ENCODE assay signal across 10 mouse cellular contexts in the genomic region with DNA sequence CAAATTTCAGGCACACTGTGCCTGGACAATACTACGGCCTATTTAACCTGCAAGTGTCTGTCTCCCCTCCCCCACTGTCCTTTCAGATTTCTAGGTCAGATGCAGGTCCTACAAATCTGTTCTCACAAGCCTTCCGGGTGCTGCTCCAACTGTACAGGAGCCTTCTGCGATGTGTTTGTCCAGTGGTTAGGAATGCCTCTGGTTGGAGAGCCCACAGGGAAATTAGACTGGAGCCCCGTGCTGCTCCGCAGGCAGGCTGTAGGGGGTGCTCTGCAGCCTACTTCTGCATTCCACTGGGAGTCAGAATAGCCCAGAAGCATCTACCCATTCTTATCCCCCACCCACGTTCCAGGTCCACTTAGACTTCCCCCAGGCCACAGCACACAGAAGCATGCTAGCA.
DNase-seq lines count a peak whose midpoint lies in the region; ATAC-seq lines count a peak whose summit lies in the region.
"Had no signal": no experiment of that assay in that cellular context is flagged by ENCODE, and none has a peak within 500 bp of the region (broad histone marks: within the 10 kb centered on the region; RNA-seq: fewer than 3 reads in every experiment).

No protein-coding gene starts in this region.

- no peaks in the 10 kb centered on the region for H3K9me3 ChIP-seq in liver, embryonic 12.5 days (replicated peaks)
- H3K9me3 ChIP-seq in limb, embryonic 11.5 days (ENCODE audit: control insufficient read depth, low read length), result no peaks in the 10 kb centered on the region
- H3K9me3 ChIP-seq: limb, embryonic 13.5 days had no signal

- 65% methylated on average over 6 of the region's 6 CpGs for WGBS in liver, embryonic 12.5 days (ENCODE audit: insufficient replicate concordance)
- whole genome bisulfite sequencing in limb, embryonic 11.5 days, result 75% methylated on average over 6 of the region's 6 CpGs

- no peak overlapping the region for H3K27ac ChIP-seq in liver, embryonic 12.5 days
- H3K27ac ChIP-seq in limb, embryonic 11.5 days (replicated peaks; ENCODE audit: low read depth, low read length), result no peak overlapping the region
- H3K27ac ChIP-seq: limb, embryonic 13.5 days had no signal

- H3K4me1 ChIP-seq in liver, embryonic 12.5 days, result no peaks in the 10 kb centered on the region
- peaks cover 26% of the 10 kb centered on the region for H3K4me1 ChIP-seq in limb, embryonic 11.5 days (ENCODE audit: control insufficient read depth, insufficient read depth, low read length)

- H3K36me3 ChIP-seq in liver, embryonic 12.5 days, result no peaks in the 10 kb centered on the region
- H3K36me3 ChIP-seq in limb, embryonic 11.5 days (ENCODE audit: control insufficient read depth, insufficient read depth, low read length), result no peaks in the 10 kb centered on the region
- H3K36me3 ChIP-seq: limb, embryonic 13.5 days had no signal

- no peak overlapping the region for H3K4me2 ChIP-seq in liver, embryonic 12.5 days
- no peak overlapping the region for H3K4me2 ChIP-seq in limb, embryonic 11.5 days (ENCODE audit: low read depth, severe bottlenecking)
- H3K4me2 ChIP-seq: limb, embryonic 13.5 days had no signal

- DNase-seq in embryo, embryonic 10.5 days (ENCODE audit: low spot score), result peak; percentile 44
- no peak for DNase-seq in embryo, embryonic 10 days (ENCODE audit: low spot score)
- DNase-seq in liver, result peak; percentile 21
- DNase-seq in adrenal gland, postnatal 10 days, result peak; percentile 55
- DNase-seq in limb, embryonic 11.5 days (ENCODE audit: low spot score), result peak; percentile 48
- no peak for DNase-seq in spleen, postnatal 14 days (ENCODE audit: low spot score in 2 of 2)
- no peak for DNase-seq in c-Kit-positive CD71-positive TER-119-positive erythroid progenitor cells, embryonic 14.5 days (ENCODE audit: low spot score)
- DNase-seq: right cerebral cortex, postnatal 4 days had no signal

- no peaks in the 10 kb centered on the region for H3K27me3 ChIP-seq in liver, embryonic 12.5 days (replicated peaks)
- H3K27me3 ChIP-seq in limb, embryonic 11.5 days (ENCODE audit: control insufficient read depth, insufficient read depth, low read length), result no peaks in the 10 kb centered on the region
- H3K27me3 ChIP-seq: limb, embryonic 13.5 days had no signal

- H3K9ac ChIP-seq in liver, embryonic 12.5 days, result no peak overlapping the region
- H3K9ac ChIP-seq in limb, embryonic 11.5 days (ENCODE audit: low read length), result no peak overlapping the region
- H3K9ac ChIP-seq: limb, embryonic 13.5 days had no signal

- H3K4me3 ChIP-seq in liver, embryonic 12.5 days, result no peak overlapping the region
- H3K4me3 ChIP-seq in limb, embryonic 11.5 days (ENCODE audit: low read depth, low read length), result no peak overlapping the region
- H3K4me3 ChIP-seq: limb, embryonic 13.5 days had no signal

- ATAC-seq in liver, embryonic 12.5 days, result no peak
- no peak for ATAC-seq in limb, embryonic 11.5 days (ENCODE audit: insufficient number of reproducible peaks, low FRiP score, low TSS enrichment, low read depth)

Comparison
In these comparisons a context has a peak if more than half of its experiments do, and no peak if none do; other contexts are left out.
1. DNase-seq: peak in embryo, embryonic 10.5 days (single experiment), liver (single experiment), adrenal gland, postnatal 10 days (single experiment) and limb, embryonic 11.5 days (single experiment); none in embryo, embryonic 10 days (single experiment), spleen, postnatal 14 days (0 of 2) and c-Kit-positive CD71-positive TER-119-positive erythroid progenitor cells, embryonic 14.5 days (single experiment).